Mouse (Mus musculus) embryonic facial prominence, embryonic 11.5 days (tissue): ENCODE measurements around the gene Sod1. TPM values are rescaled to one million over a fixed set of nuclear protein-coding genes. Genes with fewer than 3 reads are reported as not detected.
A peak's percentile ranks its signal among the peaks of the same experiment; 100 is the strongest.

Source experiments
- ATAC-seq: fragments of 200-750 bp; cut with Nextera tagmentation; replicated peaks from 2 replicates; pipeline ENCODE4 v1.8.0; 2017; ENCODE audit warnings: low read depth; ENCODE audit not compliant: insufficient number of reproducible peaks, low FRiP score, low TSS enrichment
- DNase-seq: peaks from one replicate; pipeline ENCODE4 v3.0.0-alpha.2; 2015; ENCODE audit warnings: low spot score
- H3K27ac ChIP-seq: fragments of 300-500 bp; sonication (generic); replicated peaks from 2 replicates; pipeline ENCODE4 v1.5.1; 2014; ENCODE audit warnings: mild to moderate bottlenecking, low read depth, low read length, control low read depth
- H3K27me3 ChIP-seq: fragments of 300-500 bp; sonication (generic); 2 replicates; pipeline ENCODE4 v1.6.1; 2014; ENCODE audit warnings: mild to moderate bottlenecking, low read length, moderate library complexity, mixed read lengths; ENCODE audit not compliant: control insufficient read depth, insufficient read depth
- H3K36me3 ChIP-seq: fragments of 300-500 bp; sonication (generic); replicated peaks from 2 replicates; pipeline ENCODE4 v1.6.1; 2014; ENCODE audit warnings: low read depth, mild to moderate bottlenecking, low read length, moderate library complexity, mixed read lengths; ENCODE audit not compliant: control insufficient read depth, insufficient read depth
- H3K4me1 ChIP-seq: fragments of 300-500 bp; sonication (generic); 2 replicates; pipeline ENCODE4 v1.6.1; 2014; ENCODE audit warnings: low read length, mixed read lengths; ENCODE audit not compliant: control insufficient read depth, insufficient read depth
- H3K4me2 ChIP-seq: fragments of 300-500 bp; sonication (generic); 2 replicates; pipeline ENCODE4 v1.6.1; 2014; ENCODE audit warnings: low read depth, mild to moderate bottlenecking, control low read depth, low read length, moderate library complexity
- H3K4me3 ChIP-seq: fragments of 300-500 bp; sonication (generic); 2 replicates; pipeline ENCODE4 v1.5.1; 2014; ENCODE audit warnings: low read depth, low read length, control low read depth
- H3K9ac ChIP-seq: fragments of 300-500 bp; sonication (generic); replicated peaks from 2 replicates; pipeline ENCODE4 v1.6.1; 2014; ENCODE audit warnings: mild to moderate bottlenecking, control low read depth, low read length
- H3K9me3 ChIP-seq: fragments of 300-500 bp; sonication (generic); replicated peaks from 2 replicates; pipeline ENCODE4 v1.6.1; 2016; ENCODE audit warnings: mild to moderate bottlenecking, low read length, inconsistent platforms, mixed read lengths; ENCODE audit not compliant: control insufficient read depth
- WGBS: fragments of 180-500 bp; shearing (Covaris S2); extraction: QIAGEN DNeasy Blood & Tissue Kit; methylation state at CpG from one replicate; pipeline ENCODE4 v1.1.7; 2014; 5-methylcytosine and 5-hydroxymethylcytosine counted together
- polyA plus RNA-seq: library from polyadenylated mRNA; unstranded; fragments of >200 nt; fragmentation: Nextera tagmentation; extraction: Ambion mirVana; gene quantifications from 2 replicates; pipeline ENCODE4 v1.2.1, GENCODE M21; 2014

Sod1 gene
- polyA plus RNA-seq, result 1,220 and 1,273 TPM in 2 replicates

DNA sequence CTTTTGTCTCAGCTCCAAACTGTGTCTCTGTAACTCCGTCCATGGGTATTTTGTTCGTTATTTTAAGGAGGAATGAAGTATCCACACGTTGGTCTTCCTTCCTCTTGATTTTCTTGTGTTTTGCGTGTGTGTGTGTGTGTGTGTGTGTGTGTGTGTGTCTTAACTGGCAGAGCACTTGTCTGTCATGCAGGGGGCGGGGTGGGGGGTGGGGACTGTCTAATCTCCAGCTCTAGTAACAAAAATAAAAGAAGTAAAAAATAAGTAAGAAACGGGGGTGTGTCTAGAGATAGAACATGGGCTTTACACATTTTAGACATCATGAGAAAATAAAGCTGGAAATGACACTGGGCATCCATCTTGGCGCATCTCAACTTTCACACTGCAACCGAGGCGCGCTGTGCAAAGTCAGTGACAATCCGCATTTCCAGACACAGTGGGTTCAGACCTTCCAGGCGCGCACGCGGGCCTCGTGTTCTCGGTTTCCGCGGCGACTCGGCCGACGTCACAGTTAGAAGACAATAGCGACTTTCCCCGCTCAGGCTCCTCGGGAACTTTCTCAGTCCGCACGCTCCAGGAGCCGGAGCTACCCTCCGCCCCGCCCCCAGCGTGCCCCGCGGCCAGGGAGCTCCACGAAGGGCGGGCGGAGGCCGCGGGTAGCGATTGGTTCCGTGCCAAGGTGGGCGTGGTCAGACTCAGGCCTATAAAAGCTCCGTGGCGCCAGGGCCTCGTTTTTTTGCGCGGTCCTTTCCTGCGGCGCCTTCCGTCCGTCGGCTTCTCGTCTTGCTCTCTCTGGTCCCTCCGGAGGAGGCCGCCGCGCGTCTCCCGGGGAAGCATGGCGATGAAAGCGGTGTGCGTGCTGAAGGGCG lies at the start of gene Sod1:
TSS of gene Sod1 (plus strand) at position 729 of the 866 bp plus-strand sequence.
- H3K4me2 ChIP-seq, result peak within 1 kb of the TSS; percentile 64
- WGBS, result 1% methylated on average over 63 of the region's 63 CpGs
- H3K4me1 ChIP-seq, result no peaks in the 10 kb centered on the region
- peak within 1 kb of the TSS; percentile 75 for H3K27ac ChIP-seq
- no peaks in the 10 kb centered on the region for H3K9me3 ChIP-seq
- peak; percentile 98 for DNase-seq
- peak within 1 kb of the TSS; percentile 85 for H3K9ac ChIP-seq
- peak within 1 kb of the TSS; percentile 88 for H3K4me3 ChIP-seq
- H3K27me3 ChIP-seq, result no peaks in the 10 kb centered on the region
- peak; percentile 96 for ATAC-seq
- H3K36me3 ChIP-seq, result peaks cover 3% of the 10 kb centered on the region

DNA sequence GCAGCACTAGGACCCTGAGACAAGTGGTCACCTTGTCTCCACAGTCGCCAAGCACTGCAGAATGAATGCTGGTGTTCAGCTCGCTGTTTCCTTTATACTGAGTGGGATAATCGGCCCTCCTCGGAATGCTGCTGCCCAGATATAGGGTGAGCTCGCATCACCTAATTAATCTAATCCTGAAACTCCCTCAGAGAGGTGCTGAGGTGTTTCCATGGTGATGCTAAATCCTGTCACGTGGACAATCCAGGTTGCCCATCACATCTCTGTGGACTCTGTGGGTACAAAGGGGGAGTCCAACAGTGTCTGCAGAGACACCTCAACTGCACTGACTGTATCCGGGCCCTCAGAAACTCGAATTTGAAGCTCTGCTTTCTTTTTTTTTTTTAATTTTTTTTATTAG lies 49.1 kb upstream of the Sod1 start:
- WGBS, result 55% methylated on average over 8 of the region's 8 CpGs
- Histone ChIP-seq H3K27me3 (no peaks in the 10 kb centered on the region), H3K36me3 (no peaks in the 10 kb centered on the region), H3K4me3 (no peak overlapping the region), H3K4me2 (no peak overlapping the region), H3K9ac (no peak overlapping the region), H3K27ac (no peak overlapping the region), H3K4me1 (no peaks in the 10 kb centered on the region), H3K9me3 (no peaks in the 10 kb centered on the region)
- no peak for ATAC-seq
- DNase-seq, result no peak

DNA sequence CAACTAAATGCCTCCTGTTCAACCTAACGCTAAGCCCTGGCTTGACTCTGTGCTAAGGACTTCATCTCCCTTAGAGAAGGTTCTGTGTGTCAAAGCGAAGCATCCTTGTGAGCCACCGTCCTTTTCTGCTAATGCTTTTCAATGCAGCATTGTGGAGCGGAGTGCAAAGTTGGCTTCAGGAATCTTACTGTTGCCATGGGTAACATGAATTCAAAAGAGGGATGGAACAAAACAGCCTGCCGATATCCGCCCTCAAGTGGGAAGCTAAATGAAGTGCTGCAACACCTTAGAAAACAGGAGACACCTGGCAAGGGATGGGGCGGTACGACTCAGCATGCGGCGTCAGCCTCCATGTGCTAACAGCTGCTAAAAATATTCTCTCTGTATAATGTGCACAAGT lies 44.1 kb upstream of the Sod1 start:
- H3K27me3 ChIP-seq, result no peaks in the 10 kb centered on the region
- no peak overlapping the region for H3K9ac ChIP-seq
- H3K4me2 ChIP-seq, result no peak overlapping the region
- H3K27ac ChIP-seq, result no peak overlapping the region
- no peak overlapping the region for H3K4me3 ChIP-seq
- 59% methylated on average over 10 of the region's 10 CpGs for WGBS
- no peaks in the 10 kb centered on the region for H3K9me3 ChIP-seq
- H3K36me3 ChIP-seq, result no peaks in the 10 kb centered on the region
- ATAC-seq (no peak), DNase-seq (peak; percentile 17)
- no peaks in the 10 kb centered on the region for H3K4me1 ChIP-seq

- H3K27ac ChIP-seq, result no peak overlapping the region
- DNase-seq (no peak), ATAC-seq (no peak)
- H3K4me1 ChIP-seq, result no peaks in the 10 kb centered on the region
- H3K9ac ChIP-seq, result no peak overlapping the region
- H3K36me3 ChIP-seq, result no peaks in the 10 kb centered on the region
- WGBS, result 84% methylated on average over 8 of the region's 8 CpGs
- no peaks in the 10 kb centered on the region for H3K27me3 ChIP-seq
- H3K4me2 ChIP-seq, result no peak overlapping the region
- no peak overlapping the region for H3K4me3 ChIP-seq
- no peaks in the 10 kb centered on the region for H3K9me3 ChIP-seq
Measured at GRCm38 (mm10) chr16:90177425-90177824, 43.1 kb upstream of the Sod1 start.

DNA sequence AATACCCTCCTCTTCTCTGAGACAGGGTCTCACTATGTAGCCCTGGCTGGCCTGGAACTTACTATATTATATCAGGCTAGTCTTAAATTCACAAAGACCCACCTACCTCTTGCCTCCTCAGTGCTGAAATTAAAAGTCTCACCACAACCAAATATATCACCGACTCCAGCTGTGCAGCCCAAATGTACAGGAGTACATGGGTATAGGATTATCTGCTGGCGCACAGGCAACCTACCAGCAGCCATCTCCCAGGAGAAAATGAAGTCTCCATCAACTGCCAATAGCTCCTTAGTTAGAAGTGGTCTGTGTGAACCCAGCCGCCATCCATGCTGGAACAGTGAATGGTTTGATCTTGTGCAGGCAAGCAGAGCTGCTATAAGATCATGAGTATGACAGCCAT lies 42.1 kb upstream of the Sod1 start:
- H3K27ac ChIP-seq, result no peak overlapping the region
- no peak overlapping the region for H3K4me2 ChIP-seq
- no peaks in the 10 kb centered on the region for H3K27me3 ChIP-seq
- ATAC-seq (no peak), DNase-seq (no peak)
- WGBS, result 90% methylated on average over 3 of the region's 3 CpGs
- H3K9ac ChIP-seq, result no peak overlapping the region
- H3K4me1 ChIP-seq, result no peaks in the 10 kb centered on the region
- H3K4me3 ChIP-seq, result no peak overlapping the region
- no peaks in the 10 kb centered on the region for H3K36me3 ChIP-seq
- H3K9me3 ChIP-seq, result no peaks in the 10 kb centered on the region

GRCm38 (mm10) chr16:90179892-90180291 lies 40.7 kb upstream of the Sod1 start:
- H3K9me3 ChIP-seq, result no peaks in the 10 kb centered on the region
- DNase-seq (no peak), ATAC-seq (no peak)
- H3K27me3 ChIP-seq, result no peaks in the 10 kb centered on the region
- H3K4me1 ChIP-seq, result no peaks in the 10 kb centered on the region
- no peak overlapping the region for H3K9ac ChIP-seq
- no peaks in the 10 kb centered on the region for H3K36me3 ChIP-seq
- no peak overlapping the region for H3K4me2 ChIP-seq
- H3K4me3 ChIP-seq, result no peak overlapping the region
- 88% methylated on average over 5 of the region's 5 CpGs for WGBS
- no peak overlapping the region for H3K27ac ChIP-seq

- ATAC-seq (no peak), DNase-seq (no peak)
- Histone ChIP-seq H3K4me1 (no peaks in the 10 kb centered on the region), H3K9me3 (no peaks in the 10 kb centered on the region), H3K36me3 (no peaks in the 10 kb centered on the region), H3K4me2 (no peak overlapping the region), H3K9ac (no peak overlapping the region), H3K4me3 (no peak overlapping the region), H3K27ac (no peak overlapping the region), H3K27me3 (no peaks in the 10 kb centered on the region)
- WGBS, result 79% methylated on average over 6 of the region's 6 CpGs
Measured at GRCm38 (mm10) chr16:90180975-90181374, 39.6 kb upstream of the Sod1 start.

GRCm38 (mm10) chr16:90181673-90182072 lies 38.9 kb upstream of the Sod1 start:
- Histone ChIP-seq H3K9me3 (no peaks in the 10 kb centered on the region), H3K27ac (no peak overlapping the region), H3K27me3 (no peaks in the 10 kb centered on the region), H3K4me3 (no peak overlapping the region), H3K36me3 (no peaks in the 10 kb centered on the region), H3K9ac (no peak overlapping the region), H3K4me2 (no peak overlapping the region), H3K4me1 (no peaks in the 10 kb centered on the region)
- no peak for ATAC-seq
- 89% methylated on average over 8 of the region's 8 CpGs for WGBS
- no peak for DNase-seq
